Mouse (Mus musculus) gastrocnemius, postnatal 36 days (tissue): ENCODE measurements around the gene Tgfb3. TPM values are rescaled to one million over a fixed set of nuclear protein-coding genes. Genes with fewer than 3 reads are reported as not detected.

Source experiments
- DNase-seq, 2 experiments: peaks; one replicate each; pipeline ENCODE4 v3.0.0; 2022
- intact Hi-C: fragments of 180-260 bp; cut with DNase I; formaldehyde crosslinking; loops from one replicate; pipeline ENCODE4 v1.15.1; 2025
- long read RNA-seq, 2 experiments: library from polyadenylated mRNA; stranded (forward); transcript quantifications; one replicate each; pipeline ENCODE4 v2.0.0; 2021
- total RNA-seq, 2 experiments: library from RNA; stranded (reverse); gene quantifications; 2 replicates each; pipeline ENCODE4 v1.2.3; 2021

Tgfb3 gene
- total RNA-seq, result 10 to 100 TPM; 26.0 to 31.0 TPM
- long read RNA-seq, experiment 1, transcript Tgfb3-201 (7 exons, 3,383 nt), result major isoform, 13 of 17 reads
- long read RNA-seq, experiment 1, partial matches to known transcripts, result 3 of 17 reads
- long read RNA-seq, experiment 1, other reads (novel, unspliced or antisense), result 1 of 17 reads
- long read RNA-seq, experiment 2, transcript Tgfb3-201 (7 exons, 3,383 nt), result major isoform, 18 of 25 reads
- long read RNA-seq, experiment 2, partial matches to known transcripts, result 5 of 25 reads
- long read RNA-seq, experiment 2, other reads (novel, unspliced or antisense), result 2 of 25 reads

DNA sequence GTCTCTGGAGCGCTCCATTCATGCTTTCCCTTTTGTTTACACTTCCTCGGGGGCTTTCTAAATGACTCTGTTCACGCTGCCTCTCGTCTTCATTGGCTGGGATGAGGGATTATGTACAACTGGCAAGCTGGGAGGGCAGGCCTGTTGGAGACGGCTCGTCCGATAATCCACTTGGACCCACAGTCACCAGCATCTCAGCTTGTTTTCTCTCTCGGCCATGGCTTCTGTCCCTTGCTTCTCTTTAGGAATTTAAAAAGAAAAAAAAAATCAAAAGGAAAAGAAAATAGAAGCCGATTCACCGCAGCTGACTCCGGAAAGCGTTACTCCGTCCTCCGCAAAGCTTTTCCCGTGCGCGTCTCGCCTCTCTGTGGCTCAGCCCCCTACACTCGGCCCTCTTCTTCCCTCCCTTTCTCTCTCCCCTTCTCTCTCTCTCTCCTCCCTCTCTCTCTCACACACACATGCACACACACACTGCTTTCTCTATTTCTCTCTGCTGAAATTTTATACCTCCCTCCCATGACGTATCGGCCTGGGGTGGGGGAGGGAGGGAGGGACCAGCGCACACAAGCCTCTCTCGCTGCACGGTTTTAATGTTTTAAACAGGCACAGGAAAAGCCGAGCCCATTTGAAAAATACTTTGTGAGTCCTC lies at the start of gene Tgfb3:
Gene Tgfb3 (minus strand): TSS at position 489 of the 649 bp plus-strand sequence.
- intact Hi-C loops, result loop anchor here (2.0 to 5.0 kb wide), 5 partner anchors 36 to 230 kb away; no protein-coding TSS in a partner anchor
- DNase-seq, result peak; percentile 48 to 53

DNA sequence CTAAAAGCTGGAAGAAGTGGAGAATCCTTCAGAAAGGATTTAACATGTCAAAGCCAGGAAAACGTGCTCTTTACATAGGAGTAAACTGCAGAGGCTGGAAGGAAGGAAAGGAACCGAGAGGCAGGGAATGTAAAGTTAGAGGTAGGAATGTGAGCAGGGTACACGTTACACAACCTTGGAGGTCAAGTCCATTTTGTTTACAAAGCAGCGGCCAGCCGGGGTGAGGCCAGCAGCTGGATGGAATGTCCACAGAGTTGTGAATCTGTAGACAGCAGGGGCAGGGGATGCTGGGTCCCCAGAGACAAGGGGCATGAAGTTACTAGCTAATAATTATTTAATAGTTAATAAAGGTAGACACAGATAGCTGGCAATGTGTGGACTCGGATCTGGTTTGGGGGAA lies 49.3 kb upstream of the Tgfb3 start:
- intact Hi-C loops, result no loop called here
- peak in 1 of 2 experiments; percentile 40 for DNase-seq

DNA sequence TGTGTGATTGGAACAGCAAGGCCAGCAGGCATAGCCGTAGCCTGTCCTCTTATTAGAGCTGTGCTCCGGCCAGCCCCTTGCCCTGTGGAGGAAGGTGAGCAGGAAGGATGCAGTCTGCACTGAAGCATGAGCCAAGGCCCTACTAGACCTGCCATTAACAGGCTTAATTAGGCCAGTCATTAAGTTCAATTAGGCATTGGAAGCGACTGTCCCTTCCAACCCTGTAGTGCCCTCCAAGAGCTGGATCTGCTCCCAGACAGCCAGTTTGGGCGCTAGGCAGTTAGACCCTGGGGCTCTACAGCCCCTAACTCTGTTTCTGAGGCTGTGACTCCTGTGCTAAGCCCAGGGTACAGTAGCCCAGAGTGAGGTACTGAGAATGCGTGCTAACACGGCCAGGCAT lies 45.2 kb upstream of the Tgfb3 start:
- intact Hi-C loops, result no loop called here
- no peak for DNase-seq

DNA sequence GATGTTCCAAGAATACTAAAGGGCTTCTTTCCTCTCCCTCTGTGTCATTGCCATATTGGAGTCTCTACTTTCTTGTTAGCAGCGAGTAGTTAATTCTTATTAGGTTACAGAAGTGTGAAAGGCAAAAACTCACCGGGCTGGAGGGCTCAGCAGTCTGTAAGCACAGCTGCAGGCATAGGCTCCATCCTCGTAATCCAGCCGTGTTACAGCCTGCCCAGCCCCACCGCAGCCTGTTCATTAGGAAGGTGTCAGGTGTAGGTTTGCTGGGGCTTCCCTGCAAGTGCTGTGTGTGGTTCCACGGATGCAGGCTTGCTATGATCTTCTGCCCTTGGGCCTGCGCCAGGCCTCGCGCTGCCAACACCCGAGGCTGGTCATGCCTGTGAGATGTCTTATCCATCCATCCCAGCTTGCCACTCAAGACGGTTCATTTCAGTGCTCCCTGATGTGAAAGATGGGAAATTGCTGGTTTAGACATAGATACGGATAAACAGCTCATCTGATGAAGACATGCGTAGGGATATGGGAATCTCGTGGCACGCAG lies 37.5 kb upstream of the Tgfb3 start:
- intact Hi-C loops, result no loop called here
- no peak for DNase-seq

DNA sequence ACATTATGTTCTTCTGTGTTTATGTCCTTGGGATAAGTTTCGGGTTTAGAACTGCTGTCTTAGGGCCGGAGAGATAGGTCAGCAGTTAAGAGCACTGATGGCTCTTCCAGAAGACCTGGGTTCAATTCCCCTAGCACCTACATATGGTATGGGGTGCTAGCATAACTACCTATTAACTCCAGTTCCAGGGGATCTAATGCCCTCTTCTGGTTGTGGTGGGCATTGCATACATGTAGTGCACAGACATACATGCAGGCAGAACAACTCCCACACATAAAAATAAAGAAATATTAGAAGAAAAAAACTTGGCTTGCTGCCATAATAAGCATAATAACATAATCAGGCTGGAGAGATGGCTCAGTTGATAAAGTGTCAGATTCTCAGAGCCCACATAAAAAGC lies 31.8 kb upstream of the Tgfb3 start:
- intact Hi-C loops, result no loop called here
- no peak for DNase-seq

DNA sequence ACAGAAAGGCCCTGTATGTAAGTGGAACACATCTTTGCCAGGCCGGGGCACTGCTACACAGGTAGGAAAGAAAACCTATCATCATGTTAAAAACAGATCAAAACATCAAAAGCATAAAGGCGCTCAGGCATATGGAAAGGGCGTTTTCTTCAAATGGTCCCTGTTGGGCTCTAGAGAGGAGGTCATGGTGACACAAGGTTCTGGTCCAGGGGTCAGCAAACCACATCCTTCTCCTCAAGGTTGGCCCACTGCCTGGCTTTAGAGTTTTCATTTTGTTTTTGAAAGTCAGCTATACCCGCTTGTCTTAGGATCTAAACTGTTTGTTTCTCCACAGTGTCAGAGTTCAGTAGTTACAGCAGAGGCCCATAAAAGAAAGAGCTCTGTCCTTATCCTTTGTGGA lies 30.7 kb upstream of the Tgfb3 start:
- intact Hi-C loops, result no loop called here
- DNase-seq, result no peak

DNA sequence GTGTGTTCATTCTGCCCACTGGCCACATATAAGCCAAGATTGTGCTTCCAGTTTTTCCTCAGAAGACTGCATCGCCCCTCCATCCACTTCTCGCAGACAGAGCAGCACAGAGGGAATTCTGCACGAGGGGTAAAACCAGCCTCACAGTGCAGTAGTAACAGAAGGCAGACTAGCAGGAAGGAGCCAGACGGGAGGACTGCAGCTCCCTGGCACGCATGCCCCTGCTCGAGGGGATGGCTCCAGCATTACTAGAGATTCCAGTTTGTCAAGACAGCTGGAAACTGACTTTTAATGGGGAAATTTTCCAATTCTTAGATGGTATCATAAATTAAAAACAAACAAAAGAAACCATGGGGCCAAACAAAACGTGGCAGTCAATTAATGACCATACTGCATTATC lies 28.8 kb upstream of the Tgfb3 start:
- intact Hi-C loops, result no loop called here
- DNase-seq, result no peak

DNA sequence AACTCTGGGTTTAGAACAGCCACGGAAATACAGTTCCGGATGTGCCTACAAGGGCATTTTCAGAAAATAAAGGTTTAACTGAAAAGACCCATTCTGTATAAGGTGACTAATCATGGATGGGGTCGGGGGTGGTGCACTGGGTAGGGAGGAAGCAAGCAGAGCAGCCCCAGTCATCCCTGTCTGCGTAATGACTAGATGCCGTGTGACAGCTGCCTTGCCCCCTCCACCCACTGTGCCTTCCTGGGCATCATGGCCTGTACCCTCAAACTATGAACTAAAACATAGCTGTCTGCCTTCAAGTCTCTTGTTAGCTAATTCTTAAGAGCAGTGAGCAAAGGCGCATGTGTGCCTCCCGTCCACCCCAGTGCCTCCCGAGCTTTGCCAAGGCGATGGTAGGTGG lies 27.2 kb upstream of the Tgfb3 start:
- DNase-seq, result no peak
- intact Hi-C loops, result no loop called here

DNA sequence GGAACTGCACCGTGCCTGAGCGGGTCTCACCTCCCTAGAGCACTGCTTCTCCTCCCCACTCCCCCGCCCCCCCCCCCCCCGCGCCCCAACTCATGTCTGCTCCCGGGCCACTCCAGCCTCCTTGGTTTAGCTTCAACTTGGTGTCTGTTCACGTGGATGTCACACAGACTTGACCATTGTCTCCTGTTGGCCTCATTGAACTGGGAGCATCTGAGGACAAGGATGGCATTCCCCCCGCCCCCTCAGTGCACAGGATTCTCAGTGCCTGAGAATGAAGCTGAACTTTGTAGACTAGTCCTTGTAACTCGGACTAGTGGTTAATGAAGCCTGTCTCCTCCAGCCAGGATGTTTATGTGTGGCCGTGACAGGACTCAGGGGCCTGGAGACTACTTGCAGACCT lies 26.7 kb upstream of the Tgfb3 start:
- intact Hi-C loops, result no loop called here
- no peak for DNase-seq

DNA sequence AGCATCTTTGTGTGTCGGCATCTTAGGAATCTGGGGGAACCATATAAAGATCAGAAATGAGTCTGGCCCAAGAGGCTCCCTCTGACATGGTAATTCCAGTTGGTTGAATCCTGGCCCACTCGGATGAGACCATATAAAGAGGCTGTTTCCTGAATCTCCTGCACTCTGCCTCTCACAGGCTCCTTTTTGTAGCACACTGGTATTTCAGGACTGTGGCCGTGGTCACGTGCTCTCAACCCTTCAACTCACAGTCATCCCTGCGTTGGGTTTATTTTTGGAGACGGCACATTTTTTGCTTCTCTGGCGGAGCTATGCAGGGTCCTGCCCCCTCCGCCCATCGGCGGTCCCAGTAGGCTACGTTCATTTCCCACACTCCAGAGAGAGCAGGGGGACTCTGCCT lies 25.5 kb upstream of the Tgfb3 start:
- no peak for DNase-seq
- intact Hi-C loops, result no loop called here

DNA sequence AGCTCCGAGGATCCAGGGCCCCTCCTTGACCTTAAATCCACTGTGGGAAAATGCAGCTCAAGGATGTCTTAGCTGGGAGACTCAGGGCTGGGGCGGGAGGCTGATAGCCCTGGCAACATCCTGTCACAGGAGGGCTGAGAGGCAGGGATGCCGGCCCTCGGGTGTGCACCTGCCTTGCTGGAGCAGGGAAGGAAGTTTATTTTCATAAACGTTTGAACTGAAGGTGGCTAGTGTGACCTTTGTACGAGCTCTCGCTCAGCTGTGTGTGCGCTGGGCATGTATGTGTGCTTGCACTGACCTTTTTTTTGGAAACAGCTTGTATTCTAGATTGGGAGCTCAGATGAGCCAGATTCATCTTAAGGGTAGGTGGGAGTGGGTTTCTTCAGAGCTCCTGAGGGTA lies 25.0 kb upstream of the Tgfb3 start:
- intact Hi-C loops, result no loop called here

DNA sequence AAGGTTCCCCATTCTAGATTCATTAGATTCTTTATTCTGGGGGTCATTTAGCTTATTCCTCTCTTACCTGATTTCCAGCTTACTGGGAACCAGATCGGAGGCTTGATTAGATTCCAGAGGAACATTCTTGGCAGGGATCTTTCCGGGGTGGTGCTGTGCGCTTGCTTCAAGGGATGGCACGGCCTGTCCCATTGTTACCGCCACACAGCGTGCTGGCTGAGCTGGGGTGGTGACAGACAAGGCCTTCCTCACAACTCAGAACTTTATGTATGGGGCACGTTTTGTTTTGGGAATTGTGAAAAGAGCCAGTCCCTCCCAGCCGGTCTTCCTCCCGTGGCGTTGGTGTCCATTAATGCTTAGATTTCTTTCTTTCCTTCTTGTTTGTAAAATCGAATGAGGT lies 24.6 kb upstream of the Tgfb3 start:
- intact Hi-C loops, result no loop called here

More for the DNA sequence above, 25.0 kb upstream of the Tgfb3 start:
- DNase-seq, result no peak

DNA sequence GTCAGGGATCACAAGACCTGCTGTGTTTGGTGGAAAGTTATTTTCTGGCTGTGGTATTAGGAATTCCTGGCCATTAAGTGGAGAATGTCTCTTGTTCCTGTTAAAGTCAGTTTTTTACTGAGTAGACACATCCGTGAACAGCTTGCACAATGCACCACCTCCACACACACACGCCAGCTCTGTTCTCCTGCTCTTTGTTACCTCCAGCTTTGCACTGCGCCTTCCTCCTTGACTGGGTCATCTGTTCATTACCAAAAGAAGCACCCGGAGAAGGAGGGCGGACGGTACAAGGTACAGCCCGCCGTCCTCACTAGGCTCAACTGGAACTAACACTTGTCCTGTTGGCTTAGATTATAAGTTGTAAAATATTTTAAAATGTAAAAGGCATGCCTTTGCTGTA lies 23.8 kb upstream of the Tgfb3 start:
- DNase-seq, result no peak
- intact Hi-C loops, result no loop called here

More for the DNA sequence above, 24.6 kb upstream of the Tgfb3 start:
- DNase-seq, result no peak

DNA sequence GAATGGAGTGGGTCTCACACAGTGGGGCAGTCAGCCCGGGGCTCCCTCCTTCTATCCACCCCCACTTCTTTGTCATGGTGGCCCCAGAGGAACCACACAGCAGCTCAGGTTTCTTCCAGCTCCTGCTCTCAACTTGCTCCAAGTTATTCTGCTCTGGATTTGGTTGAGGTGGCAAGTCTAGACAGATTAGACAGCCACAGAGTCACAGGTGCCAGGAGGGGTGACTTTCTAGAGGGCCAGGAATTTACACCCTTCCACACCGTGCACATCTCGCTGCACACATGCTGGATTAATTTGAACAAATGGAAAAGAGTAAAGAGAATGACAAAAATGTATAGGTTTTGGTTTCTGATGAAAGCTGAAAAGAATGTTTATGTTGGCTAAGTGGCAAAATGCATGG lies 21.9 kb upstream of the Tgfb3 start:
- no peak for DNase-seq
- intact Hi-C loops, result no loop called here

DNA sequence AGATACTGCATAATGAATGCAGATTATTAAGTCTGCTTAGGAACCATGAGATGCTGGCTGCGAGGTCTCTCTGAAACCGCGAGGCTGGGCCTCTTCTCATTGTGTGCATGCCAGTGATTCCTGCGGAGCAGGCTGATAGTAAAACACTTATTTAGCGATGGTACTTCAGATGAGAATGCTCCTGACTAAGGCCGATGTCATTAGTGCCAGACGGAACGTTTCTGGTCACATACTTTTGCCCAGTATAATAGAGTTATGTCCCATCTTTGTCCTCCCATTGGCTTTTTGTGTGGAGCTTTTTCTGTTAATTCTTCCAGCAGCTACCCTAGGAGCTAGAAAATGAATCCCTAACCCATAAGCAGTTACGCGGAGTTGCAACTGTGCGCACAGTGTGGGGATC lies 18.9 kb upstream of the Tgfb3 start:
- intact Hi-C loops, result no loop called here
- no peak for DNase-seq

DNA sequence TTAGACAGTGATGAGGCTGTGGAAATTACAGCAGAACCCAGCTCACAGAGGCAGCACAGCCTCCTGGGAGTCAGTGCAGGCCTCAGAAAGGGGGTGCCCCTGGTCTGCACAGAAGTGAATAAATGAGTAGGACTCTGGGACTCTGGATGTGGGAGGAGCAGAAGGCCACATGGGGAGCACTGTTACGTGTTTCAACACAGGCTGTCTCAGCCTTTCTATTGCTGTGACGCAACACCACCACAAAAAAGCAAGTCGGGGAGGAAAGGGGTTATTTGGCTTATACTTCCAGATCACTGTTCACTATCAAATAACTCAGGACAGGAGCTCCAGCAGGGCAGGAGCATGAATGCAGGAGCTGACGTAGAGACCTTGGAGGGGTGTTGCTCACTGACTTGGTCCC lies 17.0 kb upstream of the Tgfb3 start:
- intact Hi-C loops, result no loop called here
- no peak for DNase-seq

DNA sequence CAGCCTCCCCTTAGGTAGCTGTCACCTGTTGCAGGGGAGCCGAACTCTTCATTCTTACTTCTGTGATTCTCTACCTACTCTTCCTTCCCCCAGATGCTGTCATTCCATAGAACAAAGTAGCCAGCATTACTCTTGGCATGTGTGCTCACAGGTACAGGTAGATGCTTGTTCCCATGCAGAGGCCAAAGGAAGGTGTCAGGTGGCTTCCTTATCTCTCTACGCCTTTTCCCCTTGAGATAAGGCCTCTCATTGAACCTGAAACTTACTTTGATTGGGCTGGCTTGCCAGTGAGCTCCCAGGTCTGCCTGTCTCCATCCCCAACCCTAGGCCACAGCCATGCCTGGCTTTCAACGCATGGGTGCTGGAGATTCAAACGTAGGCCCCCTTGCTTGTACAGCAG lies 15.2 kb upstream of the Tgfb3 start:
- no peak for DNase-seq
- intact Hi-C loops, result no loop called here

DNA sequence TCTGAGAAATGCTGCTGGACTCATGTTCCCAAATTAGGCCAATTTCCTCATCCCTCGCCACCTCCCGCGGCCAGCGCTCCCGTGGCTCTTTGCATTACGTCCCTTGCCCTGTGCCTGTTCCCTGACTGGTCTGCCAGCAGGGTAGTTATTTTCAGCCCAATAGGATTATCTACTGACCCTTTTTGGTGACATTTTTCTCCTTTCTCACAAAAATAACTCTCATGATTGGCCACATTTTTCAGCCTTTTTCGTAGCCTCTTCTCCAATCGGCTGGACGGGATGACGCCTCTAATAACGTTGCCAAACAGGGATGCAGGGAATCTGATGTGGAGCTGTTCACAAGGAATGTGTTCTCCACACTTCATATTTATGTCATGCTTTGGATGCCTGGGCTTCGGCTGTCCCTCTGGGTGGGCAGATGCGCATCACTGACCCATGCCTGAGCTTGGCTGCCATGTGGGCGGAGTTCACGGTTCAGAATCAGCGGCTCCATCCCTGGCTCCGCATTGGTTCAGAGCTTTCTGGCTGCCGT lies 12.8 kb upstream of the Tgfb3 start:
- intact Hi-C loops, result no loop called here
- DNase-seq, result peak in 1 of 2 experiments; percentile 29

DNA sequence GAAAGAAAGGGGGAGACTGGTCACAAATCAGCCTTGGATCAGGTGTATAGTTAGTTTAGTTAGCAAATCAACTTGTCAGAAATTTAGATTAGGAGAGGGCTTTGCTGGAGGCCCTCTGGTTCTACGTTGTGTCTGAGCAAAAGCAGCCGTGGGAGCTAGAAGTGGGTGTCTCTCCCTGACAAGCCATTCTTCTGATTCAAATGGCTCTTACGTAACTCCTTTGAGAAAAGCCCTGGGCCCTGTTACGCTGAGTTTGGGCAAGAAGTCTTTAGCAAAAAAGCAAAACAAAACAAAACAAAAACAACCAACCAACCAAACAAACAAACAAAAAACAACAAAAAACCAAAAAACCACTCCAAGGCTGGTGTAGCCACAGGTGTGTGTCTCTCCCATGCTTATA lies 11.9 kb upstream of the Tgfb3 start:
- intact Hi-C loops, result no loop called here

DNA sequence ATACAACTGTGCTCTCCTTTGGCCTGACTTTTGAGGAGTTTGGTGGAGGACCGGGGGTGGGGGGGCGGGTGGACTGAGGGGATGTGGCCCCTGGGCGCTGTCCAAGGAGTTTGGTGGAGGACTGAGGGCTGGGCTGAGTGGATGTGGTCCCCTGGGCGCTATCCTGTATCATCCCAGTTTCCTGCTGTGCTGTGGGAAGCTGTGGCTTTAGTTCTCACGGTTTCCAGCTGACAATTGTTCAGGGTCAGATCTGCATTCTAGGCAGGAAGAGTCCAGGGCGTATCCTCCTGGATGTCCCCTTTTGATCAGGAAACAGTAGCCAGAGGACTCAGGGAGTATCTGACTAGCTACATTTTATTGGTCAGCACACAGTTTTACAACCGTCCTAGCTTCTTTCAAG lies 9.2 kb upstream of the Tgfb3 start:
- peak in 1 of 2 experiments; percentile 32 for DNase-seq
- intact Hi-C loops, result no loop called here

More for the DNA sequence above, 11.9 kb upstream of the Tgfb3 start:
- no peak for DNase-seq

DNA sequence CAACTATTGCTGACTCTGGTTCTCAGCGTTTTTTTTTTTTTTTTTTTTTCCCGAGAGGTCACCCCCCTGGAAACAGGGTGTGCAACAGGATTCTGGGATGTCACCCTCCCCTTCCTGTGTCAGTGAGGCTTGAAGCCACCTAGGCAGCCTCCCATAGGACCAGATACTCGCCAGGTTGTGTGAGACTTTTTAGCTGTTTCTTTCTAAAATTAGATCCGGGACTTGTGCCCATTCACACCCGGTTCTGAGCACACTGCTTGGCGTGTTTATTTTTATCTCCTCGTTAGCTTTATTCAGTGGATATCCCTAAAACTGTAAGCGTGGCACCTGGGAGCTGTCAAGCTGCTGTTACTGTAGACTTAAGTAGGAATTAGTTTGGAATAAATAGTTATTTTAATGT lies 7.7 kb upstream of the Tgfb3 start:
- DNase-seq, result no peak
- intact Hi-C loops, result no loop called here

DNA sequence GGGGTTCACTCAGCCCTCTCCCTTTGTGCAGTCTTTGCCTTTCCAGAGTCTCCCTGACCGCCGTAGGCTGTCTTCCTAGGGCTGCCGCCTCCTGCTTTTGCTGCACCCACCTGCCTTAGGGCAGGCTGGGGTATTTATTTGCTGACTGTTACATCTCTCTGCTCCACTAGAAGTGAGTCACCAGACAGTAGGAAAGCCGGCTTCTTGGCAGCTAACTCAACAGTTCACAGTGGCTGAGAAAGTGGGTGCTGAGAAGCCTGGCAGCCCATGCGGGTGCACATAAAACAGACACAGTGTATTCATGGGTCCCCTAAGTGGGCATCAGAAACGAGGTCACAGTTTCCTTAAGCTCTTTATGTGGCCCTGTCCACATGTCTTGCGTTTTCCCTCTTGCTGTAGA lies 7.0 kb upstream of the Tgfb3 start:
- intact Hi-C loops, result no loop called here

More for the DNA sequence above, 7.0 kb upstream of the Tgfb3 start:
- DNase-seq, result no peak
